Mouse (Mus musculus) spleen, adult 2 months (tissue): Measurements from ENCODE around the gene Gm11037.

Experiments used
- CTCF ChIP-seq: fragments of 200-500 bp; IDR thresholded peaks from 2 replicates; pipeline ENCODE4 v1.5.1; 2011; ENCODE audit warnings: mild to moderate bottlenecking, inconsistent platforms; ENCODE audit not compliant: insufficient read depth, insufficient read length, insufficient replicate concordance; ENCODE audit errors: extremely low read depth
- POLR2A ChIP-seq: fragments of 200-500 bp; IDR thresholded peaks from 2 replicates; pipeline ENCODE4 v1.6.1; 2011; ENCODE audit warnings: low read depth, low read length, inconsistent platforms

GRCm38 (mm10) chr2:131104021-131104420 is 29.3 kb upstream of the Gm11037 start:
- no peak for TF ChIP-seq CTCF
- no peak for TF ChIP-seq POLR2A
